Comparison of ENCODE assay signal across 8 mouse cellular contexts in the genomic region with DNA sequence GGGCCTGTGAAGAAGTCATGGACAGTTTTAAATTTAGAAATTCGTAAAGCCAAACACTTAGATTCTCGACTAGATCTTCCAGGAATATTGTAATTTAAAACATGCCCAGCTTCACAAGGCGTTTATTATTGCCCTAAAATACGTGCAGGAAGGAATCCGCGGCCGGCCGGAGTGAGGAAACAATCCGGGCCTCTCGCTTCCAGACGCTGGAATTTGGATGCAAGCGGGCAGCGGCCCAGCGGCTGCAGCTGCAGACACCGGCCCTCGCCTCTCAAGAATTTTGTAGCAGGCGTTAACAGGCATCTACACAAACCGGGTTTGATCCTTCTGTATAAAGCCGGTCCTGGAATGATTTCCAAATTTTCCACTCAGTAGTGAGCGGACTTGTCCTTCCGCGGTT.
DNase-seq lines count a peak whose midpoint lies in the region; ATAC-seq and TF ChIP-seq lines count a peak whose summit lies in the region.

No protein-coding gene starts in this region.

- no peaks in the 10 kb centered on the region for H3K9me3 ChIP-seq in hindbrain, embryonic 16.5 days (ENCODE audit: control insufficient read depth, low read length)
- no peaks in the 10 kb centered on the region for H3K9me3 ChIP-seq in liver, embryonic 14.5 days (ENCODE audit: control insufficient read depth, low read length)
- H3K9me3 ChIP-seq in neural tube, embryonic 14.5 days (ENCODE audit: control insufficient read depth, low read length), result no peaks in the 10 kb centered on the region

- ATAC-seq in hindbrain, embryonic 16.5 days, result no peak
- no peak for ATAC-seq in liver, embryonic 14.5 days (ENCODE audit: insufficient read depth)
- ATAC-seq in neural tube, embryonic 14.5 days (ENCODE audit: low read depth), result no peak
- no peak for ATAC-seq in activated CD4-positive, CD25-positive, alpha-beta regulatory T cell, adult 4 months

- H3K27ac ChIP-seq in hindbrain, embryonic 16.5 days (ENCODE audit: low read depth, low read length), result no peak overlapping the region
- H3K27ac ChIP-seq in liver, embryonic 14.5 days, result no peak overlapping the region
- peak overlapping the region; percentile 80 for H3K27ac ChIP-seq in neural tube, embryonic 14.5 days (ENCODE audit: low read depth, low read length)

- peaks cover 14% of the 10 kb centered on the region for H3K27me3 ChIP-seq in hindbrain, embryonic 16.5 days (replicated peaks; ENCODE audit: control insufficient read depth, insufficient read depth, low read length)
- H3K27me3 ChIP-seq in liver, embryonic 14.5 days (ENCODE audit: control insufficient read depth, insufficient read depth, low read length), result peaks cover 53% of the 10 kb centered on the region
- H3K27me3 ChIP-seq in neural tube, embryonic 14.5 days (ENCODE audit: control insufficient read depth, insufficient read depth, low read length), result peaks cover 5% of the 10 kb centered on the region; the same call in 1 of the 2 replicates

- H3K4me2 ChIP-seq in hindbrain, embryonic 16.5 days (ENCODE audit: low read length), result peak overlapping the region; percentile 48
- peak overlapping the region; percentile 73 for H3K4me2 ChIP-seq in liver, embryonic 14.5 days (ENCODE audit: low read depth)
- H3K4me2 ChIP-seq in neural tube, embryonic 14.5 days (ENCODE audit: low read depth, low read length), result peak overlapping the region; percentile 61

- DNase-seq in thymus, postnatal 14 days, result peak; percentile 9
- no peak for DNase-seq in thymus, postnatal 36 days
- peak; percentile 52 for DNase-seq in gastrocnemius, adult 18-20 months (ENCODE audit: low spot score)
- no peak for DNase-seq in liver, embryonic 14.5 days (ENCODE audit: low read depth in 3 of 3, low spot score in 3 of 3)
- no peak for DNase-seq in spleen, adult 18-20 months

- TF ChIP-seq EP300 in liver, embryonic 14.5 days (IDR thresholded peaks at IDR 0.05; ENCODE audit: low read depth), result no peak

- 3% methylated on average over 22 of the region's 22 CpGs for WGBS in hindbrain, embryonic 16.5 days
- 9% methylated on average over 22 of the region's 22 CpGs for WGBS in liver, embryonic 14.5 days (ENCODE audit: insufficient replicate concordance)
- 4% methylated on average over 22 of the region's 22 CpGs for WGBS in neural tube, embryonic 14.5 days

- H3K4me3 ChIP-seq in hindbrain, embryonic 16.5 days (ENCODE audit: low read length), result no peak overlapping the region
- H3K4me3 ChIP-seq in liver, embryonic 14.5 days (ENCODE audit: insufficient read depth in 1 of 2, low read depth in 2 of 2, low read length in 2 of 2), result peak overlapping the region; percentile 2 to 29; a peak in 3 of 4 replicates
- H3K4me3 ChIP-seq in neural tube, embryonic 14.5 days (ENCODE audit: low read depth, low read length), result 0 out of 2 replicates have a peak overlapping the region, but pooled peaks have one; percentile 3

- no peak for TF ChIP-seq CTCF in liver, embryonic 14.5 days (IDR thresholded peaks at IDR 0.05; ENCODE audit: low read depth)

- peaks cover 8% of the 10 kb centered on the region for H3K4me1 ChIP-seq in hindbrain, embryonic 16.5 days (ENCODE audit: control insufficient read depth, insufficient read depth, low read depth, low read length)
- H3K4me1 ChIP-seq in liver, embryonic 14.5 days (replicated peaks; ENCODE audit: control insufficient read depth in 2 of 2, insufficient read depth in 2 of 2, low read length in 1 of 2), result peaks cover 7 to 23% of the 10 kb centered on the region in 2 experiments
- peaks cover 25% of the 10 kb centered on the region for H3K4me1 ChIP-seq in neural tube, embryonic 14.5 days (ENCODE audit: control insufficient read depth, insufficient read depth, low read length)

- H3K36me3 ChIP-seq in hindbrain, embryonic 16.5 days (ENCODE audit: control insufficient read depth, insufficient read depth, low read length), result no peaks in the 10 kb centered on the region
- no peaks in the 10 kb centered on the region for H3K36me3 ChIP-seq in liver, embryonic 14.5 days (replicated peaks; ENCODE audit: control insufficient read depth, insufficient read depth, low read depth)
- no peaks in the 10 kb centered on the region for H3K36me3 ChIP-seq in neural tube, embryonic 14.5 days (ENCODE audit: control insufficient read depth, insufficient read depth, low read length)

- no peak overlapping the region for H3K9ac ChIP-seq in hindbrain, embryonic 16.5 days (ENCODE audit: low read depth, low read length)
- peak overlapping the region; percentile 40 for H3K9ac ChIP-seq in liver, embryonic 14.5 days (replicated peaks)
- peak overlapping the region; percentile 50 for H3K9ac ChIP-seq in neural tube, embryonic 14.5 days (replicated peaks; ENCODE audit: low read depth, low read length)

Comparison
In these comparisons a context has a peak if more than half of its experiments do, and no peak if none do; other contexts are left out.
1. DNase-seq: peak in thymus, postnatal 14 days (single experiment) and gastrocnemius, adult 18-20 months (single experiment); none in thymus, postnatal 36 days (0 of 2), liver, embryonic 14.5 days (0 of 3) and spleen, adult 18-20 months (0 of 2).
2. Peak in every context shown above with its lines, with median percentiles within 50 percentile points of each other: H3K4me2 ChIP-seq.